Mouse (Mus musculus) frontal cortex, postnatal 25 days (tissue): ENCODE data around the gene Zyx.

ENCODE experiments used
- DNase-seq, 2 experiments: peaks; one replicate each; pipeline ENCODE4 v3.0.0; 2022; ENCODE audit warnings: low spot score in 2 of 2

The Zyx gene

GRCm38 (mm10) chr6:42395960-42396809, 46.8 kb downstream of the Zyx start:
- no peak for DNase-seq

- DNase-seq: no peak
These were observed 47.7 kb downstream of the Zyx start for GRCm38 (mm10) chr6:42397041-42397657.

- no peak for DNase-seq
These were observed 48.9 kb downstream of the Zyx start for GRCm38 (mm10) chr6:42398285-42398684.

- DNase-seq: no peak
These were observed 49.6 kb downstream of the Zyx start for GRCm38 (mm10) chr6:42398998-42399397.

- no peak for DNase-seq
These were observed 50.5 kb downstream of the Zyx start, which contains the start of gene Tas2r143 for GRCm38 (mm10) chr6:42399938-42400337. Gene Tas2r143 (plus strand): TSS chr6:42400238.

- DNase-seq: no peak
These were observed 55.7 kb downstream of the Zyx start, which contains the start of gene Tas2r135 for GRCm38 (mm10) chr6:42405134-42405533. Gene Tas2r135 (plus strand): TSS chr6:42405434.
